Mouse (Mus musculus) lung, postnatal 36 days (tissue): ENCODE data around the gene Asb18.

Source experiments
- DNase-seq: peaks from one replicate; pipeline ENCODE4 v3.0.0; 2022; ENCODE audit warnings: mixed read lengths

Asb18 gene

GRCm38 (mm10) chr1:89931120-89931519 lies 83.3 kb downstream of the Asb18 start, which contains the start of gene Gbx2:
TSS of gene Gbx2 (minus strand) at chr1:89931179.
- peak; percentile 52 for DNase-seq

GRCm38 (mm10) chr1:89930551-89930950 lies 83.9 kb downstream of the Asb18 start:
- no peak for DNase-seq

- no peak for DNase-seq
These were observed 84.6 kb downstream of the Asb18 start for GRCm38 (mm10) chr1:89929721-89930505.

- DNase-seq = no peak
These were observed 85.3 kb downstream of the Asb18 start for GRCm38 (mm10) chr1:89929181-89929580.

- DNase-seq = no peak
These were observed 85.8 kb downstream of the Asb18 start for GRCm38 (mm10) chr1:89928676-89929075.

- DNase-seq = no peak
These were observed 87.3 kb downstream of the Asb18 start for GRCm38 (mm10) chr1:89927061-89927661.

GRCm38 (mm10) chr1:89926583-89927060 lies 87.8 kb downstream of the Asb18 start:
- DNase-seq = no peak

GRCm38 (mm10) chr1:89925501-89926190 lies 88.8 kb downstream of the Asb18 start:
- no peak for DNase-seq

- DNase-seq = no peak
These were observed 90.8 kb downstream of the Asb18 start for GRCm38 (mm10) chr1:89923642-89924020.

- no peak for DNase-seq
These were observed 91.4 kb downstream of the Asb18 start for GRCm38 (mm10) chr1:89922883-89923641.

- no peak for DNase-seq
These were observed 92.2 kb downstream of the Asb18 start for GRCm38 (mm10) chr1:89922282-89922681.

GRCm38 (mm10) chr1:89921806-89922205 lies 92.7 kb downstream of the Asb18 start:
- DNase-seq = no peak

- DNase-seq = no peak
These were observed 95.3 kb downstream of the Asb18 start for GRCm38 (mm10) chr1:89919206-89919605.

- no peak for DNase-seq
These were observed 96.4 kb downstream of the Asb18 start for GRCm38 (mm10) chr1:89918111-89918510.

- DNase-seq = no peak
These were observed 100.9 kb downstream of the Asb18 start for GRCm38 (mm10) chr1:89913611-89914010.

GRCm38 (mm10) chr1:89912392-89912791 lies 102.1 kb downstream of the Asb18 start:
- no peak for DNase-seq

- no peak for DNase-seq
These were observed 104.7 kb downstream of the Asb18 start for GRCm38 (mm10) chr1:89909796-89910195.

- no peak for DNase-seq
These were observed 111.8 kb downstream of the Asb18 start for GRCm38 (mm10) chr1:89902641-89903040.

GRCm38 (mm10) chr1:89902236-89902635 lies 112.2 kb downstream of the Asb18 start:
- no peak for DNase-seq

- no peak for DNase-seq
These were observed 113.1 kb downstream of the Asb18 start for GRCm38 (mm10) chr1:89901381-89901780.
